Mouse (Mus musculus): ENCODE data around the gene Afap1. TPM values are rescaled to one million over a fixed set of nuclear protein-coding genes. Genes with fewer than 3 reads are reported as not detected.
A peak's percentile ranks its signal among the peaks of the same experiment; 100 is the strongest.

Gene Afap1
- polyA plus RNA-seq, 1 experiment, result 17.2 TPM

DNA sequence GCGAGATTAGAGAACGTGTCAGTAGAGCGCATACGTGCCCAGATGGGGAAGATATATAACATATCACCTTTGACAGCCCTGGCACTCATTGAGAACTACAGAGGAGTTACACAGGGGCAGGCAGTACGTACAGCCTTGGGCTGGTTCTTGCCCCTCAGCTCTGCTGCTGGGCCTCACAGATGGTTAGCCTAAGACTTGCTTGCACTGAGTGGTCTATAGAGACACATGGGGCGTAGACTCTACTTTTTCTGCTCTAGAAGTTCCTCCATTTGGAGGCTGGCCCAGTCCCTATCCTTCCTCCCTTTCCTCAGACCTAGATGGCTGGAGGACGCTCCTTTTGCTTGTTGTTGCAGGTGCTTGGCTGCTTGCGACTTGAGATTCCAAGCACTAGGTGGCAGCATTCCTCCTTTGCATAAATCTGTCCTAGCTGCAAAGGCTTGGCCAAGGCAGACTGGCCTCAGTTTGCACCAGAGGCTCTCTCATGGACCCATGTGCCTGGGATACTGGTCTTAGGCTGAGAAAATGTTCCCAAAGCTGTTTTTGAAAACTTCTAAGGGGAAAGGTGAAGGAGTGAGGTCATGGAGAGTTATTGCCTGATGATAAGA lies 22.6 kb upstream of the Afap1 start:
- H3K27ac ChIP-seq (ENCODE audit: insufficient read depth, low read depth, low read length), result no peak overlapping the region
- H3K4me3 ChIP-seq (ENCODE audit: insufficient read depth, low read depth, low read length), result no peak overlapping the region
- TF ChIP-seq POLR2A (IDR thresholded peaks at IDR 0.05; ENCODE audit: low read depth, low read length) (no peak), CTCF (conservative IDR thresholded peaks at IDR 0.05; ENCODE audit: insufficient read depth, insufficient read length, low read depth, low read length) (peak; percentile 96)
- H3K36me3 ChIP-seq (ENCODE audit: control insufficient read depth, insufficient read depth, low read length), result no peaks in the 10 kb centered on the region
- 55% methylated on average over 8 of the region's 8 CpGs for WGBS
- peak; percentile 86 for DNase-seq
- no peaks in the 10 kb centered on the region for H3K4me1 ChIP-seq (ENCODE audit: control insufficient read depth, insufficient read depth, low read length)
- no peaks in the 10 kb centered on the region for H3K27me3 ChIP-seq (replicated peaks; ENCODE audit: control insufficient read depth, insufficient read depth, low read length)

DNA sequence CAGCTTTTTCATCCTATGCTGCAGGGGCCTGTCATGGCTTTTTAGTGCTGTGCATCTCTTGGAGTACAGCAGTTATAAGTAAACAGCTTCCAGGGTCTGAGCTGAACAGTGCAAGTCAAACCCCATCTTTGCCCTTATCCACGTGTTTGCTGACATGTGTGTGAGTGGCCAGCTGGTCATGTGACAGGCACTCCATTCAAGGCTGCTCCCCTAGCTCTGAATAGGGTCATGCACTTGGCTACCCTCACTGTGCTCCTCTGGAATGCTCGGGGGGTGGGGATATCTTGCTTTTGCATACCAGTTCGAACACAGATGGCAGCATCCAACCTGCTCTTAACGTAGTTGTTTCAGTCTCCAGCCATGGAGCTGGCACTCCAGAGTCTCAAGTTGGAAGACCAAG lies 19.7 kb upstream of the Afap1 start:
- H3K36me3 ChIP-seq (ENCODE audit: control insufficient read depth, insufficient read depth, low read length), result no peaks in the 10 kb centered on the region
- WGBS, result 31% methylated on average over 4 of the region's 4 CpGs
- peak; percentile 37 for DNase-seq
- H3K4me1 ChIP-seq (ENCODE audit: control insufficient read depth, insufficient read depth, low read length), result no peaks in the 10 kb centered on the region
- no peaks in the 10 kb centered on the region for H3K27me3 ChIP-seq (replicated peaks; ENCODE audit: control insufficient read depth, insufficient read depth, low read length)
- no peak overlapping the region for H3K27ac ChIP-seq (ENCODE audit: insufficient read depth, low read depth, low read length)
- no peak overlapping the region for H3K4me3 ChIP-seq (ENCODE audit: insufficient read depth, low read depth, low read length)
- TF ChIP-seq CTCF (conservative IDR thresholded peaks at IDR 0.05; ENCODE audit: insufficient read depth, insufficient read length, low read depth, low read length), result no peak
- no peak for TF ChIP-seq POLR2A (IDR thresholded peaks at IDR 0.05; ENCODE audit: low read depth, low read length)

DNA sequence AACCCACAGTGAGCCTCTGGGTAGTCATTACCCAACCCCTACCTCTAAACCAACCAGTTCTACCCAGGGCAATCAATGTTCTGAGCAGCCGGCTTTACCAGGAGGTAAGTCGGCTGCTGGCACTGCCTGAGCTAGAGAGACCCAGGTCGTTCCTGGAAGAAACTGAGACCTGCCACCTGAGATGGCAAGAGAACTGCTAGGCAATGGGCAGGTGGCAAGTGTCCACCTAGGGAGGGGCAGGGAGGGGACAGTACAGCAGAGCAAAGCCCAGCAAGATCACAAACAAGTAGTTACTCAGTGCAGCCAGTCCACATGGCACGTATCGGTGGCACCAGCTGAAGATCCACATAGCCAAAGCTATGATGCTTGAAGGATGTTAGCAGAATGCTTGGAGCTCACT lies 16.9 kb upstream of the Afap1 start:
- Histone ChIP-seq H3K4me3 (ENCODE audit: insufficient read depth, low read depth, low read length) (no peak overlapping the region), H3K36me3 (ENCODE audit: control insufficient read depth, insufficient read depth, low read length) (no peaks in the 10 kb centered on the region), H3K27ac (ENCODE audit: insufficient read depth, low read depth, low read length) (no peak overlapping the region), H3K4me1 (ENCODE audit: control insufficient read depth, insufficient read depth, low read length) (no peaks in the 10 kb centered on the region), H3K27me3 (replicated peaks; ENCODE audit: control insufficient read depth, insufficient read depth, low read length) (no peaks in the 10 kb centered on the region)
- no peak for DNase-seq
- WGBS, result 85% methylated on average over 5 of the region's 5 CpGs
- TF ChIP-seq POLR2A (IDR thresholded peaks at IDR 0.05; ENCODE audit: low read depth, low read length), result no peak
- no peak for TF ChIP-seq CTCF (conservative IDR thresholded peaks at IDR 0.05; ENCODE audit: insufficient read depth, insufficient read length, low read depth, low read length)

DNA sequence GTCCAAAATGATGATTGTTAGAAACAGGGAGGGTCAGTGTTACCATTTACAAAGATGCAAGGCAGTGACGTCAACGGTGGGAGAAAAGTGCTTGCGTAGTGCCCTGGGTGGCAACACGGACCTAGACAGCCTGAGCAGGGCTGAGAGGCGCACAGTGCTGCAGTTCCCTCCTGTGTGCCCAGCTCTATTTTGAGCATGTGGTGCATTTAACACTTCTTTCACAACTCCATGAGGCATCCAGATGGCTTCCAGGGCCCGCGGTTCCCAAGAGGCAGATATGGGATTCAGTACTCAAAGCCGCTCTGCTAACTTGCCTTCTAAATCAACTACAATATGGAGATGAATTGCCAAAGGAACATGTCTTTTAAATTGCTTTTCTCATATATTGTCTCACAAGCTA lies 13.9 kb upstream of the Afap1 start:
- no peaks in the 10 kb centered on the region for H3K36me3 ChIP-seq (ENCODE audit: control insufficient read depth, insufficient read depth, low read length)
- H3K4me3 ChIP-seq (ENCODE audit: insufficient read depth, low read depth, low read length), result no peak overlapping the region
- WGBS, result 93% methylated on average over 8 of the region's 8 CpGs
- H3K27me3 ChIP-seq (replicated peaks; ENCODE audit: control insufficient read depth, insufficient read depth, low read length), result no peaks in the 10 kb centered on the region
- peaks cover 4% of the 10 kb centered on the region; the same call in 1 of the 2 replicates for H3K4me1 ChIP-seq (ENCODE audit: control insufficient read depth, insufficient read depth, low read length)
- no peak overlapping the region for H3K27ac ChIP-seq (ENCODE audit: insufficient read depth, low read depth, low read length)
- no peak for DNase-seq
- no peak for TF ChIP-seq POLR2A (IDR thresholded peaks at IDR 0.05; ENCODE audit: low read depth, low read length)
- no peak for TF ChIP-seq CTCF (conservative IDR thresholded peaks at IDR 0.05; ENCODE audit: insufficient read depth, insufficient read length, low read depth, low read length)

DNA sequence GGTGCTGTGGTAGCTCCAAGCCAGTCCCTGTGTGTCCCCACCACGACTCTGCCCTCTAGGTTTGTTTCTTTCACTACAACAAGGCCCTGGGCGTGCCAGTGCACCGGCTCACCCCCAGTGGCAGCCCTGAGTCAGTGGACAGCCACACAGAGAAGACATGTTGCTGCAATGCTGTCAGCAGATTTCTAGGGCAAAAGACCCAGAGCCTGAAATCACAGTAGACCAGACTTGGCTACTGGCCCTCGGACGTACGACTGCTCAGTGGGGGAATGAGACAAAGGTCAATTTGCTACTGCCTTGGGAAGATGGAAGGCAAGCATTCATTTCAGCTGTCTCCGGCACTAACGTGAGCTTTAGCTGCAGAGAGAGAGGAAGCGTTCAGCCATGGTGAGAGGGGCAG lies 10.7 kb upstream of the Afap1 start:
- H3K27me3 ChIP-seq (replicated peaks; ENCODE audit: control insufficient read depth, insufficient read depth, low read length), result no peaks in the 10 kb centered on the region
- H3K27ac ChIP-seq (ENCODE audit: insufficient read depth, low read depth, low read length), result no peak overlapping the region
- no peak overlapping the region for H3K4me3 ChIP-seq (ENCODE audit: insufficient read depth, low read depth, low read length)
- DNase-seq, result peak; percentile 89
- peaks cover 4% of the 10 kb centered on the region; the same call in 1 of the 2 replicates for H3K4me1 ChIP-seq (ENCODE audit: control insufficient read depth, insufficient read depth, low read length)
- TF ChIP-seq CTCF (conservative IDR thresholded peaks at IDR 0.05; ENCODE audit: insufficient read depth, insufficient read length, low read depth, low read length) (no peak), POLR2A (IDR thresholded peaks at IDR 0.05; ENCODE audit: low read depth, low read length) (no peak)
- H3K36me3 ChIP-seq (ENCODE audit: control insufficient read depth, insufficient read depth, low read length), result no peaks in the 10 kb centered on the region
- WGBS, result 34% methylated on average over 9 of the region's 9 CpGs

DNA sequence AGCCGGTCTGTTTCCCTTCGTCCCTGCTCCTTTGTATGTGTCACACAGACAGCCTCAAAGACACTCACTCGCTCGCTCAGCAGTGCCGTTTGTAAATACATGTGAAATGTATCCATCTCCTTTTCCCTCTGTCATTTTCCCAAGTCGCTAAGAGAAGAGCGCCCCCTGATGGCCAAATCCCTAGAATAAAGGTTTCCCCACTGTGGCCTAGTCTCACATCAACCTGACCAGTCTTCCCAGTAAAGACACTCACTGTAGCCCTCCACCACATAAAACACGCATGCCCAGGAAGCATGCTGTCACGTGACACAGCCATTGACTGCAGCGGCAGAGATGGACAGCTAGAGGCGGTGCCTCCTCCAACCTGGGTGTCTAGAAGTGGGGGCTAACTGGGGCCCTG lies 8.9 kb upstream of the Afap1 start:
- Histone ChIP-seq H3K4me1 (ENCODE audit: control insufficient read depth, insufficient read depth, low read length) (peaks cover 4% of the 10 kb centered on the region; the same call in 1 of the 2 replicates), H3K36me3 (ENCODE audit: control insufficient read depth, insufficient read depth, low read length) (no peaks in the 10 kb centered on the region), H3K27me3 (replicated peaks; ENCODE audit: control insufficient read depth, insufficient read depth, low read length) (no peaks in the 10 kb centered on the region), H3K4me3 (ENCODE audit: insufficient read depth, low read depth, low read length) (no peak overlapping the region), H3K27ac (ENCODE audit: insufficient read depth, low read depth, low read length) (no peak overlapping the region)
- peak; percentile 55 for DNase-seq
- 48% methylated on average over 11 of the region's 11 CpGs for WGBS
- TF ChIP-seq CTCF (conservative IDR thresholded peaks at IDR 0.05; ENCODE audit: insufficient read depth, insufficient read length, low read depth, low read length), result no peak; the same call in 1 of the 2 replicates
- no peak for TF ChIP-seq POLR2A (IDR thresholded peaks at IDR 0.05; ENCODE audit: low read depth, low read length)

DNA sequence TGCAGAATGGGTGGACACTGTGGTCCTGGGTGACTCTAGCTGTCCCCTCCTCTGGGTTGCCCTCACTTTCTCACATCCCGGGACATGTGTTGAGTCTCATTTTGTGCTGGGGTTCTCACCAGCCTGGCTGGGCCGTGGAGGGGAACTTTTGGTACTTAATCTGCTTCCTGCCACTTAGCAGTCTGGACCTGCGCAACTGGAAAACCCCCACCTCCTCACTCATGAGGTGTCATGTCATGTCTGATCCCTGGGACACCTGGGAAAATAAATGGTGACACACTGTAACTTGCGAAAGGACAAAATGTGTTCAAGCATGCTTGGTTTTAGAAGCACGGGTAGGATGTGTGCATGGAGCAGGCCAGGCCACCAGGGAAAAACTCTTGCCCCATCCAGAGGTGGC lies 8.4 kb upstream of the Afap1 start:
- Histone ChIP-seq H3K4me1 (ENCODE audit: control insufficient read depth, insufficient read depth, low read length) (peaks cover 4% of the 10 kb centered on the region; the same call in 1 of the 2 replicates), H3K27ac (ENCODE audit: insufficient read depth, low read depth, low read length) (no peak overlapping the region), H3K36me3 (ENCODE audit: control insufficient read depth, insufficient read depth, low read length) (no peaks in the 10 kb centered on the region), H3K27me3 (replicated peaks; ENCODE audit: control insufficient read depth, insufficient read depth, low read length) (no peaks in the 10 kb centered on the region), H3K4me3 (ENCODE audit: insufficient read depth, low read depth, low read length) (no peak overlapping the region)
- no peak for DNase-seq
- no peak for TF ChIP-seq CTCF (conservative IDR thresholded peaks at IDR 0.05; ENCODE audit: insufficient read depth, insufficient read length, low read depth, low read length)
- TF ChIP-seq POLR2A (IDR thresholded peaks at IDR 0.05; ENCODE audit: low read depth, low read length), result no peak
- WGBS, result 91% methylated on average over 5 of the region's 5 CpGs

All from kidney, adult 2 months (tissue).